Mouse (Mus musculus) c-Kit-positive CD71-positive TER-119-negative erythroid progenitor cells, embryonic 14.5 days (primary cell): ENCODE measurements around the gene Chst15.

Experiments
- DNase-seq: peaks from one replicate; pipeline ENCODE4 v3.0.0-alpha.2; 2013; ENCODE audit warnings: low read depth

The Chst15 gene

DNA sequence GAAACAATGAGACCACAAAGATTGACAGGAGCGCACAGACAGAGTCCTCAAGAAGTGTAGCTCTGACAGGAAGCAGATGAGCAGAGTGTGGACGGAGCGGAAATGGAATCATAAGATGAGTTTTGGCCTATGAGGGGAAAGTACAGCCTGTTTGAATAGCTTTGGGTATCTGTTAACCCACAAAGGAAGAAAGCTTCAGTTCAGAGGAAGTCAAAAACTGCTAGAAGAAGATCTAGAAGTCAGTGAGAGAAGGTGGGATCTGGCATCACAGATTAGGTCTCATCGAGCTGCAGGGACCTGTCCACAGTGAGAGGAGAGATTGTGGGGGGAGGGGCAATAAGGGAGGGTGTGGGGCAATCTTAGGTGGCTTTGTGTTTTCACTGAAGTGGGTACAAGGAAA, 18.3 kb upstream of the Chst15 start:
- no peak for DNase-seq

- DNase-seq, result no peak
These were observed 16.1 kb upstream of the Chst15 start for GRCm38 (mm10) chr7:132333078-132333477.

GRCm38 (mm10) chr7:132332176-132332575, 15.1 kb upstream of the Chst15 start:
- DNase-seq, result no peak

- no peak for DNase-seq
These were observed 13.2 kb upstream of the Chst15 start for GRCm38 (mm10) chr7:132330179-132330578.

DNA sequence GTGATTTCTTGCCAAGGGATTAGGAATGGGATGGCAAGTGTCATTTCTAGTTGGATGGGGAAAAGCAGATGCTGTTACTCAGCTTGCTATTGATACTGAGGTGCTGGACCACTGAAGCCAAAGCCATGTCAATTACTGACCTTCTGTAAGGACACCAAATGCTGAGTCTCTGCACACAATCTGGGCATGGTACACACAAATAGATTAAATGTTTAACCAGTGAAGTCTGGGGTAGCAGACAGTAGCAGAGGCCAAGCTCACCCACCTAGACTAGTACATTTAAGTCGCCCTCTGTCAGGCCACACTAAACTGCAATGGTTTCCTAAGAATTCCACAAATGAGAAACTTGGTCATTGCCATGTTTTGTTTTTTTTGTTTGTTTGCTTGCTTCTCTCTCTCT, 11.6 kb upstream of the Chst15 start:
- DNase-seq, result no peak

DNA sequence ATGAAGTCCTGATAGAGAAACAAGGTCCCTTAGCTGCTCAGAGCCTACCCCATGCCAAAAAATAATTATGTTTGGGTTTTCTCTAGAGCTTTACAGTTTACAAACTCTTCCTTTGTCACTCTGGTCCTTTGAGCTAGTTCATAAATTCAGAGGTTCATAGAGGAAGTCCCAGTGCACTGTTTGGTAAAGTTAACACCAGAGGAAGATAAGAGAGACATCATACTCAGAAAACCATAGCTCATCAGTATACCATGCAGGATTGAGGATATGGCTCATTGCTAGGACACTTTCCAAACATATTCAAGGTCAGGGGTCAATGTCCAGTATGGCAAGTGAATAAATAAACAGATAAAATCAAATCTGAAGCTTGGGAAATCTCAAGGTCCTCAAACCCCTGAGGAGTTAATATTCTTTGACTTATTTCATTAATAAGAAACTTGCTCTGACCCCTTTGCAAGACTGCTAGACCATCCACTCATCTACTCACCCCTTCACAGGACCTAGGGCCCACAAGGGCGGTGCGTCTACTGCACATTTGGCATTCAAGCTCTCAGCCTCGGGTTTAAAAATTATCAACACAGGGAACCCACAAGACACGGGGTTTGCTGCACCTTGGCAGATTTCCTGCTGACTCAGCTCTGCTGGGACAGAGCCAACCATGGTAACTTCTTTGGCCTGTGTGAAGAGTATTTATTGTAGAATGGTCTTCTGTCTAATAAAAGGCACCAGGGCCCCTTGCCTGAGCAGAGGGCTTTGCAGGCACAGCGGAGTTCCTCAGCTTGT, 8.7 kb upstream of the Chst15 start:
- DNase-seq, result no peak

DNA sequence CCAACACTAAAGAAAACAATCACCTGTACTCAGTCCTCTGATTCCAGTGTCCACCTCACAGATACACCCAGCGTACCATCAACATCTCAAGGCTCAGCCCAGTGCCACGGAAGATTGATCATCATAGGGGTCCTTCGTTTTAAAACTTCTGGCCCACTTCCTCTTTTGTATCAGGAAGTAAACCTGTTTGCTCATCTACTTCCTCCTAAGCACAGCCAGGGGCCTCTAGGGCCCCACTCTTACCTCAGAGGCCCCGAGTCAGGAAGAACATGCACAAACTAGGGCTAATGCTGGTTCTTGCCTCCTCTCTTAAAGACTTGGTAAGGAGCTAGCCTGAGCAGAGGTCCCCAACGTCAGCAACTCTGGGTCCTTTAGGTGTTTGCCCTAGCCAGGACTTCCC, 6.4 kb upstream of the Chst15 start:
- no peak for DNase-seq

DNA sequence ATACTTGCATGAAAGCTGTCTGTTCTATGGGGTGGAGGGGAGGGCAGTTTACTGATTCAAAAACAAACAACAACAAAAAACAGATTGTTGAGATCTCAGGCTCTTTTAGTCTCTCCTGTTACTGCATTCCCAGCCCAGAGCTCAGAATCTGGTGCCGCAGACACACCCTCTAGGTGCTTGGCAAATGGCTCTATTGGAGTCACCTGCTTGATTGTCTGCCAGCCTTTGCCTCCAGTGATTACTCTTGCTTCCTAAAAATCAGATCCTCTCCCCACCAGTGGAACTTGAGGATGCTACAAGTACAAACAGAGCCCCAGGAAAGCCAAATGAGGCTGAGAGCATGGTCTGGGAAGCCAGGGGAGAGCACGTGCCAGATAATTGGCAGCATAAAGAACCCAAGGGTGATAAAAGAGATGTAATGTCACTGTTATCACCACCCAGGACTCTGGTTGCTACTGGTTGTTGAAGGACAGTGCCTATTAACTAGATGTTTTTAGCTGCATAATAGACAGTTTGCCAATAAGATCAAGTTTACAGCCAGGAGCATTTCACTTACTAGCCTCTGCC, 4.4 kb upstream of the Chst15 start:
- no peak for DNase-seq

DNA sequence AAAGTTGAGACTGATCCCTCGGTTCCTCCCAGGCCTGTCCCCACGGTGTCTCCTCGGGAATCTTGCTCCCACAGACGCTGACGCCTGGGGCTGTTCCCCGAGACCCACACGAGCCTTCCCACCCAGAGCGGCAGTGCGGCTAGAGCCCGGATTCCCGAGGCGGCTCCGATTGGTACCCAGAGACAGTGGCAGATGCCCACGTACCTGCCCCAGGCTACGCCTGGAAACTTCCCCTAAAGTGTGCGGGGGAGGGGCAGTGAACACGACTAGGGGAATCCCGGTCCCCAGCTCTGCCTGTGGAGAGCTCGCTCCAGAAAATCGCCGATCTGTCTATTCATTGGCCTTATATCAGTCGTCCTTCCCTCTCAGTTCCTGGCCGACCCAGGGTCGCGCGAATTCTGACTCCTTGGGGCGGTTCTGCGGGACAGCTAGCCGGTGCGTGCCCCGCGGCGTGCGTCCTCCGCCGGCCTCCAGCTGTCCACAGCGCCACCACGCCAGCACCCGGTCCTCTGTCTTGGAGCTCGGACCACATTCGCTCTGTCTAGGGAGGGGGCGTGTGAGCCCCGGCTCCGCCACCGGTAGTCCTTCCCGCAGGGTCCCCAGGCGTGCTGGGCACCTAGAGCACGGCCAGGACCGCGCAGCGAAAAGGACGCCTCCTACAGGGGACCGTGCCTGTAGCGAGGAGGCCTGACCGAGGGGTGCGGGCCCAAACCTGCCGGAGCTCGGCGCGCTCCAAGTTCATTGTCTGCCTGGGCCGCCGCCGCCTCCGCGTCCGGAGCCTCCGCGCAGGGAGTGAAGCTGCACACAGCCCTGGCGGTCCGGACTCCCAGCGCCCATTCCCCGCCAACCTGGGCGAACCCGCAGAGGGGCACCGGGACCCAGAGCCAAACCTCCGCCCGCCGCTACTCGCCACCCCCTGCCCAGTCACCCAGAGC, 660 bp downstream of the Chst15 start:
- peak; percentile 45 for DNase-seq

DNA sequence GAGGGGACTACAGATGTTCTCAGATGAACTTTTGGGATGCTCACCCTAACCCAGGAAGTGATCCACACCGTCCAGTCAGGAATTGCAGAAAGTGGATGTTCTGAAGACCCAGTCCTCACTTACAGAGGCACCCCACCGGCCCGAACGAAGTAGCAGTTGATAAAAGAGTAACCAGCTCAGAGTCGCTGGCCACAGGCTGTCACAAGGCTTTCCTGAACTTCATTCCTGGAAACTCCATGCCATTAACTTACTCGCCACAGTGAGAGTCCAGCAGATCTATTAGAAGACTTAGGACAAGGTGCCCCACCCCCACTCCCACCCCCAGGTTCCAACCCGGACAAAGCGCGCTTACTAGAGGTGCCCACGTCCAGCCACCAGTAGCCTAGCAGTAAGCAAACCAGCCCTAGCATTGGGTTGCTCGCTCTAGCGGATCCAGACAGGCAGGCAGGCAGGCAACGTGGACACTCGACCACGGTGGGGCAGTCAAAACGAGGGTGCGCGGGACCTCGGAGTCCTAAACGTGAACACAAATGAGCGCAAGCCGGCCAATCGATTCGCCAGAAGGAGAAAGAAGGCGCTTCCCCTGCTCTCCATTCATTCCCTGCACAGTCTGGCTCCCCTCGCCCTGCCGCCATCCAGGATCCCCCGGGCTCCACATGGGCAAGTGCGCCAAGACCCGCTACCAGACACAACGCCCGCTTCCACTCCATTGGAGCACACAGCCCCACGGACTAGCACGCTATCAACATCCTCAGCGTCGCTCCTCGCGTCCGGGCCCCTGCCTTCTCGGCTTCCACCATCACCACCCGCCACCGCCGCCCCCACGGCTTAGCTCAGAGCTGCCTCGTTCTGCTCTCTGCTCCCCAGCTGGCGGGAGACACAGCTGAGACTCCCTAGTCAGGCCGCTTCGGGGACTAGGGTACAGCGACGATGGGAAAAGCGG, 1.6 kb downstream of the Chst15 start:
- peak; percentile 34 for DNase-seq

DNA sequence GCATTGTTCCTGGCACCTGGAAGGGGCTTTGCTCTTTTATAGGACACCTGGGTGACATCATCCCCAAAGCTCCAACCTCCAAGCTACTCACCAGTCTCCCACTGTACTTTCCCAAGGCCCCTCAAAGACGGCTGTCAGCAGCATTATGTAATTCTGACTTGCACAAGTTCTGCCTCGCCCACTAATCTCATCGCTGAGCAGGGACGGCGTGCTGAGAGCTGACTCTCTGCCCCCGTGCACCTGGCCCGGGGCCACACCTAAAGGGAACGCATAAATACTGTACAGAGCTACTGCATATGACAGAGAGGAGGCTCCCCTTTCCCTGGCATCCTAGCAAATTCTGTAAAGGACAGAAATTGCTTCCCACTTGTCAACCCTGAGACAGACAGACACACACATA, 4.6 kb downstream of the Chst15 start:
- no peak for DNase-seq

GRCm38 (mm10) chr7:132308537-132309191, 8.4 kb downstream of the Chst15 start:
- no peak for DNase-seq

- DNase-seq, result no peak
These were observed 9.2 kb downstream of the Chst15 start for GRCm38 (mm10) chr7:132307722-132308271.

DNA sequence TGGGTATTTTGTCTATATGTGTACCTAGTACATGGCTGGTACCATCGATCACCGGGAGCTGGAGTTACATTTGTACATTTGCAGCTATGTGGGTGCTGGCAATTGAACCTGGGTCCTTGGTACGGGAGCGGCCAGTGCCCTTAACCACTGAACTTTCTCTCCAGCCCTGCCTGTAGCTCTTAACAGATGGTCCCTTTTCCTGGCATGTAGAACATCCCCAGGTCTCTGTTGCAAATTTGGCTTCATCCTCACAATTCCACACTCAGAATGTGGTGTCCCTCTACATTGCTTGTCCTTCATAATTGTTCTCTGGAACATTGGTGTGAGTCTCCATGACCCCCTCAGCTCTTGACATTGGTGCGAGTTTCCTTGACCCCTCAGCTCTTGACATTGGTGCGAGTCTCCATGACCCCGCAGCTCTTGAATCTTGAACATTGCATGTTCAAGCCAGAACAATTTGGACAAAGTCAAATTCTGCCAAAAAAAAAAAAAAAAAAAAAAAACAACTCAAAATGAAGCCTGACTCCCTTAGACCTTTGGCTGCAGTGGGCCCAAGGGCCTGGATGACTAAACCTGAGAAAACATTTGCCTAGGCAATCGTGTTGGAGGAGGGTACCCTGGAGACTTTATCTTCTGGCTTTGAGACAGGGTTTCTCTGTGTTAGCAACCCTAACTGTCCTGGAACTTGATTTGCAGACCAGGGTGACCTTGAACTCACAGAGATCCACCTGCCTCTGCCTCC, 10.2 kb downstream of the Chst15 start:
- no peak for DNase-seq

DNA sequence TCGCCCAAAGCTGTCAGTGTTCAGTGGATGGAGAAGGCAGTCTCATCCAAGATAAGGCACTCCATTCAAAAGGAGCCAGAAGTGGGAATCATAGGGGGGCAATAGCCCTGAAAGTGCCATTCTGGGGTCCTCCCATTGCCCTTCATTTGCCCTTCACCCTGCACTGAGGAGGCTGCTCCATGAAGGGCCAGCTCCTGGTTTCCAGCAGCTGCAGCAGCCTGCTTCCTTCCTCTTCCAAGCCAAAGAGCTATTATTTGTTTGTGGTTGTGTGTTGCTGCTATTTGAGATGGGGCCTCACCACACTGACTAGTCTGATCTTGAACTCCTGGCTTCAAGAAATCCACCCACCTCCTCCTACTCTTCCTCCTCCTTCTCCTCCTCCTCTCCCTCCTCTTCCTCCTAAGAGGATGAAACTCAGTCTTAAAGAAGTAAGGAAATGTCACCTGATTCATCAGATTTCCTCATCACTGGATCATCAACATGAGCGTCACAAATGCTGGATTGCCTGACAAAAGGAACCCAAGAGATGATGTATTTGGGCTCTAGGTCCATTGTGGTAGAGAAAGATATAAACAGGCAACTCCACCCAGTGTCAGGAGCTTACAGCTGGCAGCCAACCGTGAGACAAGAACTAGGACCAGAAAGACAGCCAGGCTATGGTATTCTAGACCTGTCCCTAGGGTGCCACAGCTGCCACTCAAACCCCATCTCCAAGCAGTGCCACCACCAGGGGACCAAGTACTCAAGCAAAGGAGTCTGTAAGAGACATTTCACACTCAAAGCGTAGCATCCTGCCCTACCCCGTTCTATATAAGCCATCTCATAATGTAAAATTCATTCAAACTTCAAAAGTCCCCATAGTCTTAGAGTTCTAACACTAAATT, 11.3 kb downstream of the Chst15 start:
- DNase-seq, result no peak

- no peak for DNase-seq
These were observed 12.5 kb downstream of the Chst15 start for GRCm38 (mm10) chr7:132304424-132305085.

GRCm38 (mm10) chr7:132303988-132304387, 13.0 kb downstream of the Chst15 start:
- no peak for DNase-seq

DNA sequence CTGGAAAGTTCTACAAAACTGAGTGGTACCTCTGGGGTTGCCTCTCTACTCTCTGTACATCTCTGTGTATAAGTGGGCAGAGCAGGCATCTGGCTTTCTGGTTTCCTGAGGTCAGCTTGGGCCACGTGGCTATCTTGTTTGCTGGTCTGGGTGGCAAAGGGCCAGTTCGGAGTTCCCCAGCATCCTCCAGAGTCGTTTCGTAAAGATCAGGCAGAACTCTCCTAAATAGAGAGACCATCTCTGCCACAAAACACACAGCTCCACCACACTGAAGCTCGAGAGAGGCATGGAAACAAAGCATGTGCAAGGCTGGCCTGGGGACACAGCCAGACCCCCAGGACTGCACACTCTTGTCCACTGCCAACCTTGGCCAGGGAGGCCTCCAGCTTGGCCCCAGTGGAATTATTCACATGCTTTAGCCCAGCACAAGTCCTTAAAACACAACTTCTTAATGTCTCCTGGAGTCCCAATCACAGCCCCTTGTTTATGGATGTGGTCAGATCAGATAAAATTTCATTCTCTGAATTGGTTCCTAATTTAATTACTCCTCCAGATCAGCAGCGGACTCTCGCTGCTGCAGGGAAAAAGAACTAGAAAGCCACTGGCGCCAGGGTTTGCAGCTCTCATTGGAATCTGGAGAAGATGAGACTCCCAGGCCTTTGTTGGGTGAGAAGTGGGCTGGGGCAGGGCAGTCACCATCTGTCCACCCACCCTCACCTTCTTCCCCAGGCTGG, 14.4 kb downstream of the Chst15 start:
- DNase-seq, result no peak
